Mouse (Mus musculus) forebrain, embryonic 11.5 days (tissue): Measurements from ENCODE around the gene Wdr20. TPM values are rescaled to one million over a fixed set of nuclear protein-coding genes. Genes with fewer than 3 reads are reported as not detected.

Source experiments
- ATAC-seq: fragments of 200-750 bp; cut with Nextera tagmentation; replicated peaks from 2 replicates; pipeline ENCODE4 v1.8.0; 2017; ENCODE audit warnings: moderate TSS enrichment; ENCODE audit not compliant: low FRiP score
- DNase-seq: peaks from one replicate; pipeline ENCODE4 v3.0.0-alpha.2; 2017; ENCODE audit warnings: low spot score
- H3K27ac ChIP-seq: fragments of 300-500 bp; sonication (generic); 2 replicates; pipeline ENCODE4 v1.5.1; 2014; ENCODE audit warnings: low read depth, low read length
- H3K27me3 ChIP-seq: fragments of 300-500 bp; sonication (generic); 2 replicates; pipeline ENCODE4 v1.6.1; 2014; ENCODE audit warnings: mild to moderate bottlenecking, low read length, mixed read lengths; ENCODE audit not compliant: control insufficient read depth, insufficient read depth
- H3K36me3 ChIP-seq: fragments of 300-500 bp; sonication (generic); 2 replicates; pipeline ENCODE4 v1.6.1; 2014; ENCODE audit warnings: mild to moderate bottlenecking, low read length, moderate library complexity, mixed read lengths; ENCODE audit not compliant: control insufficient read depth, insufficient read depth
- H3K4me1 ChIP-seq: fragments of 300-500 bp; sonication (generic); replicated peaks from 2 replicates; pipeline ENCODE4 v1.6.1; 2014; ENCODE audit warnings: low read length, mixed read lengths; ENCODE audit not compliant: control insufficient read depth, insufficient read depth
- H3K4me2 ChIP-seq: fragments of 300-500 bp; sonication (generic); 2 replicates; pipeline ENCODE4 v1.6.1; 2014; ENCODE audit warnings: low read depth, mild to moderate bottlenecking, low read length, moderate library complexity, mixed read lengths; ENCODE audit not compliant: severe bottlenecking
- H3K4me3 ChIP-seq: fragments of 300-500 bp; sonication (generic); 2 replicates; pipeline ENCODE4 v1.5.1; 2014; ENCODE audit warnings: low read depth, low read length
- H3K9ac ChIP-seq: fragments of 300-500 bp; sonication (generic); 2 replicates; pipeline ENCODE4 v1.6.1; 2014; ENCODE audit warnings: low read length
- H3K9me3 ChIP-seq: fragments of 300-500 bp; sonication (generic); 2 replicates; pipeline ENCODE4 v1.6.1; 2016; ENCODE audit warnings: low read length, mixed read lengths; ENCODE audit not compliant: control insufficient read depth
- WGBS: fragments of 180-500 bp; shearing (Covaris S2); extraction: QIAGEN DNeasy Blood & Tissue Kit; methylation state at CpG from one replicate; pipeline ENCODE4 v1.1.7; 2014; 5-methylcytosine and 5-hydroxymethylcytosine counted together
- polyA plus RNA-seq: library from polyadenylated mRNA; unstranded; fragments of >200 nt; fragmentation: Nextera tagmentation; extraction: Ambion mirVana; gene quantifications from 2 replicates; pipeline ENCODE4 v1.2.1, GENCODE M21; 2014

Gene Wdr20
- polyA plus RNA-seq, 1 experiment from 2014 or later = 30.4 TPM

DNA sequence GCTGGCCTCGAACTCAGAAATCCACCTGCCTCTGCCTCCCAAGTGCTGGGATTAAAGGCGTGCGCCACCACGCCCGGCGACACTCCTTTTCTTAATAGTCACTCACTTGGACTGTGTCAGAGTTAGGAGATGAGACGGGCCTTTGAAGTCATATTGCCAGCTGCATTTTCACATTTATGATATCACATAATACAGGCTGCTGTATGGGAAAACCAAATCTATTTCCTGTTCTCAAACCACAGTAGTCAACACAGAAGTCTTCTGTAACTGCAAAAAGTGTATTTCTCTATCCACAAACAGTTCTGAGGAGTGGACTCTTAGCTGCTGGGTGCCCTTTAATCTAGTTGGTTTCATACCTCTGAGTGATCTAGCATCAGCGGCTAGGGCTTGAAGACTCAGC is 21.2 kb downstream of the Wdr20 start:
- 95% methylated on average over 7 of the region's 8 CpGs for WGBS
- H3K27me3 ChIP-seq = no peaks in the 10 kb centered on the region

GRCm38 (mm10) chr12:110762321-110762720 is 24.6 kb downstream of the Wdr20 start:
- Histone ChIP-seq H3K27me3 (no peaks in the 10 kb centered on the region), H3K36me3 (no peaks in the 10 kb centered on the region), H3K4me1 (no peaks in the 10 kb centered on the region), H3K9ac (no peak overlapping the region), H3K27ac (no peak overlapping the region), H3K4me2 (no peak overlapping the region), H3K9me3 (no peaks in the 10 kb centered on the region), H3K4me3 (no peak overlapping the region)
- WGBS = 85% methylated on average over 2 of the region's 2 CpGs
- ATAC-seq (no peak), DNase-seq (no peak)

More for the DNA sequence above, 21.2 kb downstream of the Wdr20 start:
- Histone ChIP-seq H3K9ac (no peak overlapping the region), H3K4me2 (no peak overlapping the region), H3K4me3 (no peak overlapping the region), H3K4me1 (no peaks in the 10 kb centered on the region), H3K36me3 (no peaks in the 10 kb centered on the region), H3K9me3 (no peaks in the 10 kb centered on the region; the same call in 1 of the 2 replicates), H3K27ac (no peak overlapping the region)
- DNase-seq (no peak), ATAC-seq (no peak)

DNA sequence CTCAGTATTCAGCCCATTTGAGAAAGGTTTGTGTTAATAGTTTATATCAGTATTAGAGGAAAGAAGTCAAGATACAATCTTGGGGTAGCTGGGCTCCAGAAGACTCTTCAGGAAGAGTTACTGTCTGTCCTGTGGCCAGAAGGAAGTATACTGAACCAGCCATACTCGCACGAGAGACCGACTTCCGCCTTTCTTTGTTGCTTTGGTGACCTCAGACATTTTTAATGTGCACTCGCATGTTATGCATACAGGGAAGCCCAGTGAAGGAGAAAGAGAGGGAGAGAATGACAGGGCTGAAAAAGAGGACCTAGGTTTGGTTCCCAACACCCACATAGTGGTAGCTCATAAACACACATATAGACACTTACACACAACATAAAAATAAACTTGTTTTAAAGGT is 26.8 kb downstream of the Wdr20 start:
- Histone ChIP-seq H3K27me3 (no peaks in the 10 kb centered on the region), H3K9me3 (no peaks in the 10 kb centered on the region), H3K4me3 (no peak overlapping the region), H3K36me3 (no peaks in the 10 kb centered on the region), H3K4me1 (no peaks in the 10 kb centered on the region), H3K4me2 (no peak overlapping the region), H3K27ac (no peak overlapping the region), H3K9ac (no peak overlapping the region)
- 93% methylated on average over 5 of the region's 5 CpGs for WGBS
- ATAC-seq = no peak
- DNase-seq = no peak

- DNase-seq = no peak
- Histone ChIP-seq H3K36me3 (no peaks in the 10 kb centered on the region; the same call in 1 of the 2 replicates), H3K27ac (no peak overlapping the region), H3K4me2 (no peak overlapping the region), H3K4me3 (no peak overlapping the region), H3K27me3 (no peaks in the 10 kb centered on the region), H3K4me1 (no peaks in the 10 kb centered on the region), H3K9me3 (no peaks in the 10 kb centered on the region), H3K9ac (no peak overlapping the region)
- no peak for ATAC-seq
Measured at GRCm38 (mm10) chr12:110768562-110768961, 30.8 kb downstream of the Wdr20 start.

DNA sequence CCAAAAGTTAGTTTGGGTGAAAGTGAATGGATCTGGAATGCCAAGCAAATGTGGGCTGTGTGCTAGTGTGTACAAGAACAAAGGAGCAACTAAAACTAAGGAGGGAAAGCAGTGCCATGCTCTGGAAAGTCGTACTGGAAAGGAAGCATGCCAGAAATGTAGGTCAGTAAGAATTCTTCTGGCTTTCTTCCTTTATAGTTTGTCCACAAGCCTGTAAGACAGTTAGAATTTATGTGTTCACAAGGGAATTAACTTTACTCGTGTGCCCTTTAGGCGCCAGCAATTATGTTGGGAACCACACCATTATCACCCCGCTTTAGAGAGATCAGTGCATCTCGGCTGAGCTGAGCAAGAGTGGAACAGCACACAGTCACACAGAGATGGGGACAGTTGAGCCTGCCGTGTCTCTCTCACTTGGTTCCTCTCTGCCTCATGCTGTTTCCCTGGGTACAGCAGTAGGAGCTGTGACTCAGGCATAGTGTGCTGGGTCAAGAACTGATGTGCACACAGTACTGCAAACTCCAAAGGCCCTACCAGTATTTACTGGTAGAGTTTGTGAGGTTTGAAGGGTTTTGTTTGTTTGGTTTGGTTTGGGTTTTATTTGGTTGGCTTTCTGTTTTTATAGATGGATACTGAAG is 32.0 kb downstream of the Wdr20 start:
- H3K27ac ChIP-seq = no peak overlapping the region
- no peak overlapping the region for H3K9ac ChIP-seq
- ATAC-seq (no peak), DNase-seq (no peak)
- 76% methylated on average over 6 of the region's 6 CpGs for WGBS
- no peaks in the 10 kb centered on the region for H3K27me3 ChIP-seq
- no peaks in the 10 kb centered on the region; the same call in 1 of the 2 replicates for H3K36me3 ChIP-seq
- no peak overlapping the region for H3K4me2 ChIP-seq
- no peaks in the 10 kb centered on the region for H3K4me1 ChIP-seq
- no peak overlapping the region for H3K4me3 ChIP-seq
- no peaks in the 10 kb centered on the region for H3K9me3 ChIP-seq

GRCm38 (mm10) chr12:110770479-110771247 is 32.9 kb downstream of the Wdr20 start:
- H3K27me3 ChIP-seq = no peaks in the 10 kb centered on the region
- no peak overlapping the region for H3K4me2 ChIP-seq
- H3K9me3 ChIP-seq = no peaks in the 10 kb centered on the region
- H3K9ac ChIP-seq = no peak overlapping the region
- DNase-seq = no peak
- no peak overlapping the region for H3K4me3 ChIP-seq
- H3K27ac ChIP-seq = no peak overlapping the region
- no peaks in the 10 kb centered on the region for H3K4me1 ChIP-seq
- H3K36me3 ChIP-seq = no peaks in the 10 kb centered on the region; the same call in 1 of the 2 replicates
- ATAC-seq = no peak
- 94% methylated on average over 10 of the region's 10 CpGs for WGBS

GRCm38 (mm10) chr12:110771961-110772360 is 34.2 kb downstream of the Wdr20 start:
- H3K4me1 ChIP-seq = no peaks in the 10 kb centered on the region
- DNase-seq (no peak), ATAC-seq (no peak)
- no peaks in the 10 kb centered on the region; the same call in 1 of the 2 replicates for H3K36me3 ChIP-seq
- no peaks in the 10 kb centered on the region for H3K9me3 ChIP-seq
- H3K27me3 ChIP-seq = no peaks in the 10 kb centered on the region
- no peak overlapping the region for H3K4me3 ChIP-seq
- H3K4me2 ChIP-seq = no peak overlapping the region
- no peak overlapping the region for H3K9ac ChIP-seq
- H3K27ac ChIP-seq = no peak overlapping the region
- WGBS = 96% methylated on average over 6 of the region's 6 CpGs

GRCm38 (mm10) chr12:110775628-110776426 is 38.1 kb downstream of the Wdr20 start:
- H3K4me3 ChIP-seq = no peak overlapping the region
- H3K27ac ChIP-seq = no peak overlapping the region
- 89% methylated on average over 5 of the region's 5 CpGs for WGBS
- H3K4me2 ChIP-seq = no peak overlapping the region
- H3K36me3 ChIP-seq = no peaks in the 10 kb centered on the region; the same call in 1 of the 2 replicates
- no peaks in the 10 kb centered on the region for H3K9me3 ChIP-seq
- ATAC-seq (no peak), DNase-seq (no peak)
- H3K4me1 ChIP-seq = no peaks in the 10 kb centered on the region
- no peaks in the 10 kb centered on the region for H3K27me3 ChIP-seq
- no peak overlapping the region for H3K9ac ChIP-seq
